Mouse (Mus musculus) layer of hippocampus, adult 9-10 months (tissue): ENCODE measurements around the gene Gm4969.

Source experiments
- DNase-seq: peaks from one replicate; pipeline ENCODE4 v3.0.0; 2022; ENCODE audit warnings: low spot score

Gm4969 gene

DNA sequence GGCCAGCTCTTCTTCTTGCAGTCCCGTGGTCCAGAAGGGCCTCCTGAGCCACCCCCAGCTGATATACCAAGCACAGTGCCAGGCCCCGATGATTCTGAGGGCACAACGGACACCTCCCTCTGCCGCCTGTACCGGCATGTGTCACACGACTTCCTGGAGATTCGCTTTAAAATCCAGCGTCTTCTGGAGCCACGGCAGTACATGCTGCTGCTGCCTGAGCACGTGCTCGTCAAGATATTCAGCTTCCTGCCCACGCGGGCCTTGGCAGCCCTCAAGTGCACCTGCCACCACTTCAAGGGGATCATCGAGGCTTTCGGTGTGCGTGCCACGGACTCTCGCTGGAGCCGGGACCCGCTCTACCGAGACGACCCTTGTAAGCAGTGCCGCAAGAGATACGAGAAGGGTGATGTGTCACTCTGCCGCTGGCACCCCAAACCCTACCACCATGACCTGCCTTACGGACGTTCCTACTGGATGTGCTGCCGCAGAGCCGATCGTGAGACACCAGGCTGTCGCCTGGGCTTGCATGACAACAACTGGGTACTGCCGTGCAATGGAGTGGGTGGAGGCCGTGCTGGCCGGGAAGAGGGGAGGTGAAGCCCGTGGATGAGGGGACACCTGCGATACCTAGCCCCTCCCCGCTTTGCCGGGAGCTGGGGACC is 18.6 kb upstream of the Gm4969 start:
- DNase-seq, result no peak

DNA sequence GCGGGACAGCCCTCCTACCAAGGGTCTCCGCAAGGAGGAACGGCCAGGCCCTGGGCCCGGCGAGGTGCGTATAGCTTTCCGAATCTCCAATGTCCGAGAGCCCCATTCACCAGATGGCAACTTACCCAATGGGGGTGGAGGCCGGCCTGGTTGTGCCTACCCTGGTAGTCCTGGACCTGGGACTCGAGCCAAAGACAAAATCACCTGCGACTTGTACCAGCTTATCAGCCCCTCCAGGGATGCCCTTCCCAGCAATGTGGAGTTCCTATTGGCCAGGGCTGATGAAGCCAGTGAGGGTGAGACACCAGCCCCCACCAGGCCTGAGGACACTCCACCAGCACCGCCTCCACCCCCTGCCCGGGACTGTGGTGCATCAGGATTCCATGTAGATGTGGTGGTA is 18.0 kb upstream of the Gm4969 start:
- DNase-seq, result no peak

DNA sequence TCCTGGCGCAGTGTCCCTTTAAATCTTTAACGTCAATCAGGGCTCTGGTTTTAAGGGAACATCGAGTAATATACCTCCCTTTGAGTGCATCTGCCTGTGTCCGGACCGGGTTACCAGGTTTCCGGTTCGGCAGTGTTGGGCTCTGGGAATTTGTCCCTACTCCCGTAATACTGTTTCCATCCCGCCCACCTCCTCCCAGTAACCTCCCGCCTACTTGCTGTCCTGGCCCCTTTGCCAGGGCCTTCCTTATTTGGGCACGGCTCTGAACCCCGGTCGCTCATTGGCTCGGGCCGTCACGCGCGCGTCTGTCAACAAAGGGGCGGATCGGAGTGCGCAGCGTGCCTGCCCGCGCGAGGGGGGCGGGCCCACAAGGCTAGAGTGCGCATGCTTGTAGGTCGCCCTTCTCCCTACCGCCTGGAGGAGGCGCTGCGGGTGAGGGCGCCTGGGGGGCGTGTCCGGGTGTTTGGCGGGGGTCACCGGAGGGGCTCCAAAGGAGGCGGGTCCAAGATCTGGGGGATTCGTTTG is 13.2 kb upstream of the Gm4969 start:
- peak; percentile 92 for DNase-seq

DNA sequence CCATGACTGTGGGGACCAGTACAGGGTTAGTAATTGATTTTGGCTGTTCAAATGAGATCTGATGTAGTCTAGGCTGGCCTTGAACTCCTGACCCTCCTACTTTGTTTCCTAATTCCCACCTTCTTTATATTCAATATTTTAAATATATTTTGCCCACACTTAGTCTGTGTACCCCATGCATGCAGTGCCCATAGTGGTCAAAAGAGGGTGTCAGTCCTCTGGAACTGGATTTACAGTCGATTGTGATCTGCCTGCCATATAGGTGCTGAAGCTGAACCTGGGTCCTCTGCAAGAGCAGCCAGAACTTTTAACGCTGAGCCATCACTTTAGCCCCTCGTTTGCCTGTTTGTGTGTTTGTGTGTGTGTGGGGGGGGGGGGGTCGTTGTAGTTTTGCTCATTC is 12.5 kb upstream of the Gm4969 start:
- DNase-seq, result no peak

DNA sequence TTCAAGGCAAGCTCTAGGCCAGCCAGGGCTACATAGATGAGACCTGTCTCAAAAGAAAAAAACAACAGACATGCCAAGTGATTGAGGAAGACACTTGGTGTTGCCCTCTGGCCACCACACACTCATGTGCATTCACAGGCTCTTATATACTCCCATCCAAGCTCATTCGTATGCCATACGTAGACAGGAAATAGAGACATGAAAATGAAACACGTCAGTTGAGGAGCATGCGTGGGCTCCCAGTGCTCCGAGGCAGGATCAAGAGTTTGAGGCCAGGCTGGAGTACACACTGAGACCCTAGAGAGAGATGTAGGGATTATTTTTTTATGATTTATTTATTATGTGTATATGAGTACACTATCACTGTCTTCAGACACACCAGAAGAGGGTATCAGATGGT is 11.2 kb upstream of the Gm4969 start:
- DNase-seq, result no peak

DNA sequence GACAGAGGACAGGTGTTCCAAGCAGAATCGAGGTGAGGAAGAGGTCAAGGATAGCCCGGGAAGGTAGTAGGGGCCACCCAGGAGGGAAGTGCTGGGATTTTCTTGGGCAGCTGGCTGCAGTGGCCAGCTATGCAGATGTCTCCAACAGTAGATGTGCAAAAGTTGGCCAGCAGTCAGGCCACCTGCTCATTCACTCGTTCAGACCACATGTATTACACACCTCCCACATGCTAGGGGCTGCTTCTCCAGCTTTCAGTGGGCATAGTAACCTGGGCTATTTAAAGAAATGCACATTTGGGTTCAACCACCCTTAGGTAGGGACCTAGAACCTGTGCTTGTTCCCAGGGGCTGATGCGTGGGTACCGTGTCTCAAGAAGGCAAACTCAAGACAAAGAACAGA is 9.6 kb upstream of the Gm4969 start:
- DNase-seq, result no peak

DNA sequence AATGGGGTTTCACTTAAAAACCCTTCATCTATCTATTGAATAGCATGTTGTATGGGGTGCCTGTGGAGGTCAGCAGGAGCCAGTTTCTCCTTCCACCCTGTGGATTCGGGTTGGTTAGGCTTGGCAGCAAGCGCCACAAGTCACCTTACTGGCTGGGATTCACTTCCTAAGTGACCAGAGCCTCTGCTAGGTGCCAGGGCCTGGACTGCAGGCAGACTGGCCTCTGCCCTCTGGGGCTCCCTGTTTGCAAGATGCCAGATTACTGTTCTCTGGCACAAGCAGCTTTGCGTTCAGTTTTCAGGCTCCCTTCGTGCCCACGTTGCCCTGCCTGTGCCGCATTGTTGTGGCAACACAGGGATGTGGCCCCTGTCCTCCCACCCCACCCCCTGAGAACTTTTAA is 6.5 kb upstream of the Gm4969 start:
- DNase-seq, result no peak

DNA sequence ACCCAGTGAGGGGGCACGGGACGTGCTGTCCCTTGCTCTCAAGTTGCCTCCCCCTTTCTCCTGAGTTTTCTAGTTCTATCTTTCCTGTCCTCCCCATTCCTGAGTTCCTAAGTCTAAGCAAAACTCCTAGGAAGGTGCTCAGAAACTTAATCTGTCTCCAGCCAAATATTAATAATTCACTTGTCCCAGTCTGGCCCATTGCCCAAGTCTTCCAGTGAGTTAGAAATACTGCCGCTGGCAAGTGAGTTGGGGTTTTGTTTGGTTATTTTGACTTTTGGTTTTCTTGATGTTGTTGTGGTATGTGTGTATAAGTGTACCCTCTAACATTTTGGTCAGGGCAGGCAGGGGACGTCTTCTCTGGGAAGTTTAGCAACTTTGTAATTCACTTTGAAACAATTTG is 3.5 kb upstream of the Gm4969 start:
- no peak for DNase-seq

DNA sequence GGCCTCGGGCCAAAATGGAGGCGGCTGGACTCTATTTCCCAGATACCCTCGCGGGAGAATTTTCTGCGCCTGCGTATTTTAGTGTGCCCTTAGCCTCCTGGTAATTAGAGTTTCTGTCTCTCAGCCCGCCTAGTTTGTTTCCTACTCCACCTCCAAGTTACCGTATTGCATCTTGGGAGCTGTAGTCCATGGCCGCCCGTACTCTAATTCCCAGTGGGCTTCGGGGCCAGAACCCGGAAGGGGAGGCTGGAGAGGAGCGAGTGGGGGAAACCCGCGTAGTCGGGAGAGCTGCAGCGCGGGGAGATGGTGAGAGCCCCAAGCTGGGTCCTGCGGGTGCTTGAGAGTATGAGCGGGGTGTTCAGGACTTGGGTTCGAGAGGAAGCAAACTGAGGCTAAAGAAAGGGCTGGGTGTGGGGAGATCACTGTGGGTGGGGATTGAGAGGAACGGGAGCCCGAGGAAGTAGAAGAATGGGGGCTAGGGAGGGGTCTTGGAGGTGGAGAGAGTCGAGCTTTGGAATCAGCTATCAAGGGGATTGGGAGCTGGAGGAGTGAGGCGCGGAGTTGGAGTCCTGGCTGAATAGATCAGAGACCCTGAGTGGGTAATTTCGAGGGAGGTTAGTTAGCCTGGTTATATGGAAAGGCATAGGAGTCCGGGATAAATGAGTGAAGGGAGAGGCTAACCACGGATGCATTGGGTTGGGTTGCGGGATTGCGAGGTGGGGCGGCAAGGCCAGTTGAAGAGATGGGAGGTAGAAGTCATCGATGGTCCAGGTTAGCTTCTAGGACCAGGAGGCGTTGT is 1.7 kb upstream of the Gm4969 start, which contains the start of gene Fbxo46:
Gene Fbxo46, plus strand, starts transcription at position 229 of the 799 bp plus-strand sequence.
- DNase-seq, result peak; percentile 96

DNA sequence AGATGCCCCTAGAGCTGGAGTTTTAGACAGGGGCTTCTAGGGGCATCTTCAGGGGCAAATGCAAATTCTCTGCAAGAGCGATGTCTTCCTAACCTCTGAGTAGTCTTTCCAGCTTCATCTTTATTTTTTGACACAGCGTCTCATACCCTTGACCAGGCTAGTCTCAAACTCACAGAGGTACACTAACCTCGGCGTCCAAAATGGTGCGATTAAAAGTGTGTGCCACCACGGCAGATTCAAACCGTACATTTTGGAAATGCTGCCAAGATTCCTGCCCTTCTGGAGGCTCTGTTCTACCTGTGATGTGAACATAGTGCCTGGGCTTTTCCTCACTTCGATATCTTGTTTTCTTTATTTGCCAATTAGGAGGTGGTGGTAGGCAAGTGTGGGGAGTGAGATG is 915 bp upstream of the Gm4969 start:
- DNase-seq, result no peak

DNA sequence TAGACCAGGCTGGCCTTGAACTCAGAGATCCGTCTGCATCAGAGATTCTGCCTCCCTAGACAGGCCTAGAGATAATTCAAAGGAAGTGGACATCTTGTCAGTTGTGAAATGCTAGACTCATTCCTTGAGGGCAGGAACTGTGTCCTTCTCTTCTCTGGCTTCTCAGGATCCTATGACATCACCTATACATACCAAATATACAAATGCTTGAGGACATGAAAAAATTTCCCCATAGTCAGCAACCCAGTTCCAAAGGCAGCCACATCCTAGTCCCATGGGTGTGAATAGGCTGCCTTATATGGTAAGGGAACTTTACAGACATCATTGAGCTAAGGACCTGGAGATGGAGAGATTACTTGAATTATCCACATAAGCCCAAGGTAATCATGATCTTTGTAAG is 8.6 kb downstream of the Gm4969 start:
- DNase-seq, result no peak

DNA sequence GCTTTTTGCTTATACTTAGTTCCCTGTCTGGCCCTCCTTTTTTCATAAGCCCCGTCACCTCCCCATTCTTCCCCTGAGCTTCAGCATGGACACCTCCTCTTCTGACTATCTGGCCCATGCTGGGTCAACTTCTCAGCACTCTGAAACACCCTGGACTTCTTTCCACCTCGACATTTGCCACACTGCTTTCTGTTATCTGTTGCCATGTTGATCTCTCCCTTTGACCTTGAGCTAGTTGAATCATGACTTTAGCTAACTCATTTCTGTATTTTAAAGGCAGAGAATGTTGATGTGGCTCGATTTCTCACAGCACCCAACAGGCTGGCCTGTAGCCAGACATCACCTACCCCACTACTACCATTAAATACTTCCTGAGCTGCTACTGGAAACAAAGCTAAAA is 10.7 kb downstream of the Gm4969 start:
- no peak for DNase-seq

DNA sequence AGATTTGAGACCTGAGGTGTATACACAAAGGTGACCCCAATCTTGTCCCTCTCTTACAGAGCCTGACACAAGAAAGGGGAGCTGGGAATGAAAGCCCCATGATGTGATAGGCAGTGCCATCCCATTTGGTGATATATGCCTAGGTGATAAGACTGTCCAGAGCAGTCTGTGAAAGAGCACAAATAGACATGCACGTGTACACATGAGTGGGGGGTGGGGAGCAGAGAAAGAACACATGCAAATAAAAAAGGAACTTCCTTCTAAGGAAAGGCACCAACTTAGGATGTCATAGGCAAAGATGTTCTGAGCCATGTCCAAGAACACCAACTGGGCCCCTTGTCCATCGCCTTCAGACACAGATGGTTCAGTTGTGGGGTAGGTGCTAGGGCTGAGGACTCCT is 13.7 kb downstream of the Gm4969 start:
- no peak for DNase-seq

DNA sequence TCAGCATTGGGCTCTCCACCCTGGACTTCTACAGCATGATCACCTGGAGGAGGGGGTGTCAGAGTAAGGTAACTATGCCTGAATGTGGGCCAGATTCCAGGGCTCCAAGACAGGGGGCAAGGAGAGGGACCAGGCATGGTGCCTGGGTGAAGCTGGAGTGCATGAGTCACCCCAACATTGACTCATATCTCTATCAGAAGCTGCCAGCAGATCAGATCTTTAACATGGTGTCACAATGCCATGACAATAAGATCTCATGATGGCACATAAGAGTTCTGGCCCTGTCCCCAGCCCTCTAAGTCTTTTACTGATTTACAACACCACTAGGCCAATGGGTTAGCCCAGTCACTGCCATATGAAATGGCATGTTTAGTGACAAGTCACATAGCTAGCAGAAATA is 14.4 kb downstream of the Gm4969 start:
- DNase-seq, result no peak

DNA sequence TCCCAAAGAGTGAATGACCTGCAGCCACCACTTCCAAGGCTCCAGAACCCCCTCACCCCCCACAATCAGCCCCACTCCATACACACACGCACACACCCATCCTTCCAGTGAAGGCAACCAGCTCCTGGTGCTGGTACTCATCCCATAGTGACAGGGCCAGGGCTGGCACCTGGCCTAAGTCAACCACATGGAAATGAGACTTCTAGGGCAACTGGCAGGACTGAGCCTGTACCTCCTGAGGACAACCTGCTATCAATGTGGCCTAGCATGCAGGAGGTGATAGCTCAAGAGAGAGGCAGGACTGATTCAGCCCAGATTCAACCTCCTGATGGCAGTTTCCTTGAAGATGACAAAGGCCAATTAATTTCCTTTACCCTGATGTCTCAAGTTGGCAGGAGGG is 17.9 kb downstream of the Gm4969 start:
- DNase-seq, result no peak

DNA sequence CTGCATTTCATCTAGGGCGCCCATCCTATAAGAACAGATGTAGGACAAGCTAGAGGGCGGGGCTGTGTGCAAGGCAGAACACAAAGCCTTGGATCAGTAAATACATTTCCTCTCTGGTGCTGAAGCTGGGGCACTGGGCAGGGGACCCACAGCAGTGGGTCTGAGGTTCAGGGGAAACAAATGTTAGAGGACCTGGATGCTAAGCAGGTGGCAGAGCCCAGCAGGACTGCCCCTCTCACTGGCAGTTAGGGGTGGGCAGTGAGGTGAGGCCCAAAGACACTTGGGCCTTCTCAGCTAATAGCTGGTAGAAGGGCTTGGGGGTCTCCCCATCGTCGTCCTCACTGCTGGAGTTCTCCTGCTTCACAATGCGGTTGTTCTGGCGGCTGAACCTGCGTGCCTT is 19.4 kb downstream of the Gm4969 start:
- no peak for DNase-seq

DNA sequence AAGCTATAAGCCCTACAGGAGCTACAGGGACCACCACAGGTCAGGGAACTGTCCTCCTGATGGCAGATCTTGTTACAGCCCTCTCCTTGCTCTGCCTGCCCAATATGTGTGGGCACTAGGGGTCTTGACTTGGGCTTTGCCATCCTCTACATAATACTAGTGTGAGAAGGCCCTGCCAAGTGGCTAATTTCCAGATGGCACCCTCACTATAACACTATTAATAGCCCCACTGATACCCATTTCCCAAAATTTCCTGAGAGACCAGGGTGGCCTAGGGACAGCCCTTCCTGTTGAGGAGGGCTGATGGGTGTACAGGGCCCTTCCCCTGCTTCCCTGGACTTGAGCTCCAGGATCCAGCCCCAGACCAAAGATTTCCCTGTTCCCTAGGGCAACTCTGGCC is 20.3 kb downstream of the Gm4969 start:
- no peak for DNase-seq

DNA sequence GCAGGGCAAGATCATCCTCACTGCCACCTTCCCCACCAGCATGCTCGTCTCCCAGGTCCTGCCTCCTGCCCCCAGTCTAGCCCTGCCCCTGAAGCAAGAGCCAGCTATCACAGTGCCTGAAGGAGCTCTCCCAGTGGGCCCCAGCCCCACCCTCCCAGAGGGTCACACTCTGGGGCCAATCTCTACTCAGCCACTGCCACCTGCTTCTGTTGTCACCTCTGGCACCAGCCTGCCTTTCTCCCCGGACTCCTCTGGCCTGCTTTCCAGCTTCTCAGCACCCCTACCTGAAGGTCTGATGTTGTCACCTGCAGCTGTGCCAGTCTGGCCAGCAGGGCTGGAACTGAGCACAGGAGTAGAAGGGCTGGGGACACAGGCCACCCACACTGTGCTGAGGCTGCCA is 21.0 kb downstream of the Gm4969 start:
- no peak for DNase-seq

DNA sequence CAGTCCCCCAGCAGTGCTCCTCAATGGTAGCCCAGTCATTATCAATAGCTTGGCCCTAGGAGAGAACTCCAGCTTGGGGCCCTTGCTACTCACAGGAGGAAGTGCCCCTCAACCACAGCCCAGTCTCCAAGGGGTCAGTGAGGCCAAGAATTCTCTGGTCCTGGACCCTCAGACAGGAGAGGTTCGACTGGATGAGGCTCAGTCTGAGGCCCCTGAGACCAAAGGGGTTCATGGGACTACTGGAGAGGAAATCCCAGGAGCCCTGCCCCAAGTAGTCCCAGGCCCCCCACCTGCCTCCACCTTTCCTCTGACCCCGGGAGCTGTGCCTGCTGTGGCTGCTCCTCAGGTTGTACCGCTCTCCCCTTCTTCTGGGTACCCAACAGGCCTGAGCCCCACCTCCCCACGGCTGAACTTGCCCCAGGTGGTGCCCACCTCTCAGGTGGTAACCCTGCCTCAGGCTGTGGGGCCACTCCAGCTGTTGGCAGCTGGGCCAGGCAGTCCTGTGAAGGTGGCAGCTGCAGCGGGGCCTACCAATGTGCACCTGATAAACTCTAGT is 21.7 kb downstream of the Gm4969 start:
- DNase-seq, result no peak

DNA sequence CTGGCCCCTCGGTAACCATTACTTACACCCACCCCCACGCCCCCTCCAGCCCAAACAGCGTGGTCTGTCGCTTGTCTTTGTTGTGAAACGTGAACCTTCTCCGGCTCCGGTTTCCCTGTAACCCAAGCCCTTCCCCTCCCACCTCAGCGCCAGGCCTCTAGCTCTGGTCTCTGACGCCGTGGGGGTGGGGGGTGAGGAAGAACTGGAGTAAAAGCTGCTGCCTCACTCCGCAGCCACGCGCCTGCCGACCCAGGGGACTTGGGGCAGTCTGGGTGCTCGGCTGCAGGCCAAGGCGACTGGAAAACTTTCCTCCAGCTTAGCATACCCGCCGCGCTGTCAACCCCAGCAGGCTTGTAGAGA is 22.4 kb downstream of the Gm4969 start:
- DNase-seq, result no peak

DNA sequence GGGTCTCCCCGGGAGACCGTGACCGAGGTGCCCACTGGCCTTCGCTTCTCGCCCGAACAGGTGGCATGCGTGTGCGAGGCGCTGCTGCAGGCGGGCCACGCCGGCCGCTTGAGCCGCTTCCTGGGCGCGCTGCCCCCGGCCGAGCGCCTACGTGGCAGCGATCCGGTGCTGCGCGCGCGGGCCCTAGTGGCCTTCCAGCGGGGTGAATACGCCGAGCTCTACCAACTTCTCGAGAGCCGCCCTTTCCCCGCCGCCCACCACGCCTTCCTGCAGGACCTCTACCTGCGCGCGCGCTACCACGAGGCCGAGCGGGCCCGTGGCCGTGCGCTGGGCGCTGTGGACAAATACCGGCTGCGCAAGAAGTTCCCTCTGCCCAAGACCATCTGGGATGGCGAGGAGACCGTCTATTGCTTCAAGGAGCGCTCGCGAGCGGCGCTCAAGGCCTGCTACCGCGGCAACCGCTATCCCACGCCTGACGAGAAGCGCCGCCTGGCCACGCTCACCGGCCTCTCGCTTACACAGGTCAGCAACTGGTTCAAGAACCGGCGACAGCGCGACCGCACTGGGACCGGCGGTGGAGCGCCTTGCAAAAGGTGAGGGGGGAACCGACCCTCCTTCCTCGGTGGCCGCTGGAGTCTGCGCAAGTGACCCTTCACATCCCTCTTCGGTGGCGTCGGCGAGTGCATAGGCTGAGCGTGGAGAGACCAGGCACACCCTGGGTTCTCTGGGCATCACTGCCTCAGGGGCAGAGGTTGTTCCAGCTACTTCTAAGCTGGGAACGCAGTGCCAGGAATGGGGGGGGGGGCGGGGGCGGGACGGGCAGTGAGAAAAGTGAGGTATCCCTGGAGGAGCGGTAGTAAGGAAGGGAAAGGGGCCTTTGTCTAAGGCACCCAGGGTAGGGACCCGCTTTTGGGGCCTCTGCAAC is 23.1 kb downstream of the Gm4969 start:
- no peak for DNase-seq

DNA sequence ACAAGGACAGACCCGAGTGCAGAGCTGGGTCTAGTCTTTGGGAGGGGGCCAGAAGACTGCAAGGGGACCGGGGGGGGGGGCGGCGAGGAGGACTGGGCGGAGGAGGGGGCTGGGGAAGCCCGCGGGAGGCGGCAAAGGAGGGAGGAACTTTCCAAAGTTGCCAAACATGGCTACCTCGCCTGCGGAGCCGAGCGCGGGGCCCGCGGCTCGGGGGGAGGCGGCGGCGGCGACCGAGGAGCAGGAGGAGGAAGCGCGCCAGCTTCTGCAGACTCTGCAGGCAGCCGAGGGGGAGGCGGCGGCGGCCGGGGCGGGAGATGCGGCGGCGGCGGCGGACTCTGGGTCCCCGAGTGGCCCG is 23.7 kb downstream of the Gm4969 start, which contains the start of gene Six5:
Gene Six5, plus strand, starts transcription at position 124 of the 355 bp plus-strand sequence.
- DNase-seq, result no peak
